Mouse (Mus musculus) ES-Bruce4 (cell line): ENCODE measurements around the gene Copz1.

Source experiments
- CTCF ChIP-seq: IDR thresholded peaks from one replicate; pipeline ENCODE4 v1.8.1; 2011; ENCODE audit warnings: low read depth, low read length
- EP300 ChIP-seq: IDR thresholded peaks from 2 replicates; pipeline ENCODE4 v1.6.1; 2011; ENCODE audit warnings: low read depth, low read length; ENCODE audit not compliant: insufficient read depth
- POLR2A ChIP-seq: IDR thresholded peaks from one replicate; pipeline ENCODE4 v1.8.1; 2011; ENCODE audit warnings: low read length; ENCODE audit not compliant: insufficient read depth

- TF ChIP-seq POLR2A (no peak), EP300 (no peak), CTCF (no peak)
Measured at GRCm38 (mm10) chr15:103345789-103346188, 73.3 kb downstream of the Copz1 start.
